Mouse (Mus musculus) embryonic facial prominence, embryonic 11.5 days (tissue): ENCODE measurements around the gene Cryl1. TPM values are rescaled to one million over a fixed set of nuclear protein-coding genes. Genes with fewer than 3 reads are reported as not detected.
A peak's percentile ranks its signal among the peaks of the same experiment; 100 is the strongest.

Source experiments
- ATAC-seq: fragments of 200-750 bp; cut with Nextera tagmentation; replicated peaks from 2 replicates; pipeline ENCODE4 v1.8.0; 2017; ENCODE audit warnings: low read depth; ENCODE audit not compliant: insufficient number of reproducible peaks, low FRiP score, low TSS enrichment
- DNase-seq: peaks from one replicate; pipeline ENCODE4 v3.0.0-alpha.2; 2015; ENCODE audit warnings: low spot score
- H3K27ac ChIP-seq: fragments of 300-500 bp; sonication (generic); replicated peaks from 2 replicates; pipeline ENCODE4 v1.5.1; 2014; ENCODE audit warnings: mild to moderate bottlenecking, low read depth, low read length, control low read depth
- H3K27me3 ChIP-seq: fragments of 300-500 bp; sonication (generic); 2 replicates; pipeline ENCODE4 v1.6.1; 2014; ENCODE audit warnings: mild to moderate bottlenecking, low read length, moderate library complexity, mixed read lengths; ENCODE audit not compliant: control insufficient read depth, insufficient read depth
- H3K36me3 ChIP-seq: fragments of 300-500 bp; sonication (generic); replicated peaks from 2 replicates; pipeline ENCODE4 v1.6.1; 2014; ENCODE audit warnings: low read depth, mild to moderate bottlenecking, low read length, moderate library complexity, mixed read lengths; ENCODE audit not compliant: control insufficient read depth, insufficient read depth
- H3K4me1 ChIP-seq: fragments of 300-500 bp; sonication (generic); 2 replicates; pipeline ENCODE4 v1.6.1; 2014; ENCODE audit warnings: low read length, mixed read lengths; ENCODE audit not compliant: control insufficient read depth, insufficient read depth
- H3K4me2 ChIP-seq: fragments of 300-500 bp; sonication (generic); 2 replicates; pipeline ENCODE4 v1.6.1; 2014; ENCODE audit warnings: low read depth, mild to moderate bottlenecking, control low read depth, low read length, moderate library complexity
- H3K4me3 ChIP-seq: fragments of 300-500 bp; sonication (generic); 2 replicates; pipeline ENCODE4 v1.5.1; 2014; ENCODE audit warnings: low read depth, low read length, control low read depth
- H3K9ac ChIP-seq: fragments of 300-500 bp; sonication (generic); replicated peaks from 2 replicates; pipeline ENCODE4 v1.6.1; 2014; ENCODE audit warnings: mild to moderate bottlenecking, control low read depth, low read length
- H3K9me3 ChIP-seq: fragments of 300-500 bp; sonication (generic); replicated peaks from 2 replicates; pipeline ENCODE4 v1.6.1; 2016; ENCODE audit warnings: mild to moderate bottlenecking, low read length, inconsistent platforms, mixed read lengths; ENCODE audit not compliant: control insufficient read depth
- WGBS: fragments of 180-500 bp; shearing (Covaris S2); extraction: QIAGEN DNeasy Blood & Tissue Kit; methylation state at CpG from one replicate; pipeline ENCODE4 v1.1.7; 2014; 5-methylcytosine and 5-hydroxymethylcytosine counted together
- polyA plus RNA-seq: library from polyadenylated mRNA; unstranded; fragments of >200 nt; fragmentation: Nextera tagmentation; extraction: Ambion mirVana; gene quantifications from 2 replicates; pipeline ENCODE4 v1.2.1, GENCODE M21; 2014

Cryl1 gene
- polyA plus RNA-seq = 12.0 and 13.0 TPM in 2 replicates

DNA sequence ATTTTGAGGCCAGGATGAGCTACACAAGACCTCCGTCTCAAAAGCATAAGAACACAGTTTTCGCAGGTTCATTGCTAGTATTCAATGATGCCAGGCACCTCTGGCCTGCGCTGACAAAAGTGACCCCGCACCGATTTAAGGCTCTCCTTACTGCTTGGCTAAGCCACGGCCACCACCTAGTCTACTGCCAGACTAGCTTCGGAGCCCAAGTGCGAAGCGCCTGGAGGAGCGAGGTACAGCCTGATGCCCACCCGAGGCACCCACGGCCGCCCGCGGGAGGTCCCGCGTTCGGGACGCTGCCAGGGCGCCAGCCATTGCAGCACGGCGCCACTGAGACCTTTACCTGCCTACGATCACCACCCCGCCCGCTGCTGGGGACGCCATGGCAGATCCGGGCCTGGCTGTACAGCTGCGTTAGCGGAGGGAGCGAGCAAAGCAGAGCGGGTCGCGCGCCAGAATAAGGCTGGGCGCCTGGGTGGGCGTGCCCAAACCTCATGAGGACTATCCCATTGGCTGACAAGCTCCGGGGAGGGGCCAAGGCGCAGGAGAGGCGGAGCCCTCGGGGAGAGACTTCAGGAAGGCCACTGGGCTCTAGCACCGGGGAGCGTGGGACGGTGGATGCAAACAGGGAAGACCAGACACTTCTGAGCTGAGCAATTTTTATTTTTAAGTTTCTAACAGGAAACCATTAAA lies at the start of gene Cryl1:
Gene Cryl1 (minus strand): TSS at position 465 of the 693 bp plus-strand sequence.
- no peaks in the 10 kb centered on the region for H3K4me1 ChIP-seq
- H3K4me2 ChIP-seq = peak within 1 kb of the TSS; percentile 65
- DNase-seq (peak; percentile 97), ATAC-seq (peak; percentile 98)
- peak within 1 kb of the TSS; percentile 51 for H3K4me3 ChIP-seq
- no peak within 1 kb of the TSS for H3K27ac ChIP-seq
- H3K36me3 ChIP-seq = no peaks in the 10 kb centered on the region
- H3K9me3 ChIP-seq = no peaks in the 10 kb centered on the region
- H3K9ac ChIP-seq = peak within 1 kb of the TSS; percentile 61
- 2% methylated on average over 43 of the region's 43 CpGs for WGBS
- H3K27me3 ChIP-seq = no peaks in the 10 kb centered on the region

GRCm38 (mm10) chr14:57430451-57430850 lies 32.1 kb upstream of the Cryl1 start:
- Histone ChIP-seq H3K27me3 (no peaks in the 10 kb centered on the region), H3K36me3 (no peaks in the 10 kb centered on the region), H3K9ac (no peak overlapping the region), H3K4me3 (no peak overlapping the region), H3K27ac (no peak overlapping the region), H3K4me1 (no peaks in the 10 kb centered on the region), H3K4me2 (no peak overlapping the region), H3K9me3 (no peaks in the 10 kb centered on the region)
- DNase-seq (no peak), ATAC-seq (no peak)
- 81% methylated on average over 2 of the region's 2 CpGs for WGBS

GRCm38 (mm10) chr14:57424212-57424561 lies 25.9 kb upstream of the Cryl1 start:
- Histone ChIP-seq H3K4me1 (no peaks in the 10 kb centered on the region), H3K9me3 (no peaks in the 10 kb centered on the region), H3K4me2 (peak overlapping the region; percentile 76), H3K27me3 (no peaks in the 10 kb centered on the region), H3K4me3 (peak overlapping the region; percentile 80), H3K36me3 (no peaks in the 10 kb centered on the region), H3K9ac (peak overlapping the region; percentile 78), H3K27ac (no peak overlapping the region; the same call in 1 of the 2 replicates)
- peak; percentile 93 for ATAC-seq
- 1% methylated on average over 24 of the region's 24 CpGs for WGBS
- DNase-seq = no peak

GRCm38 (mm10) chr14:57423432-57424211 lies 25.3 kb upstream of the Cryl1 start, which contains the start of gene Ift88:
Gene Ift88 (plus strand): TSS chr14:57424062.
- 4% methylated on average over 41 of the region's 42 CpGs for WGBS
- peak; percentile 94 for DNase-seq
- Histone ChIP-seq H3K4me1 (no peaks in the 10 kb centered on the region), H3K36me3 (no peaks in the 10 kb centered on the region), H3K27me3 (no peaks in the 10 kb centered on the region), H3K9me3 (no peaks in the 10 kb centered on the region), H3K4me3 (peak within 1 kb of the TSS; percentile 80), H3K27ac (no peak within 1 kb of the TSS; the same call in 1 of the 2 replicates), H3K4me2 (peak within 1 kb of the TSS; percentile 76), H3K9ac (peak within 1 kb of the TSS; percentile 78)
- peak; percentile 96 for ATAC-seq

- ATAC-seq (no peak), DNase-seq (no peak)
- H3K27me3 ChIP-seq = no peaks in the 10 kb centered on the region
- H3K4me3 ChIP-seq = no peak overlapping the region
- H3K27ac ChIP-seq = no peak overlapping the region
- no peak overlapping the region for H3K9ac ChIP-seq
- 88% methylated on average over 2 of the region's 2 CpGs for WGBS
- no peaks in the 10 kb centered on the region for H3K4me1 ChIP-seq
- H3K9me3 ChIP-seq = no peaks in the 10 kb centered on the region
- no peak overlapping the region for H3K4me2 ChIP-seq
- H3K36me3 ChIP-seq = no peaks in the 10 kb centered on the region
Measured at GRCm38 (mm10) chr14:57417187-57417586, 18.9 kb upstream of the Cryl1 start.

GRCm38 (mm10) chr14:57412166-57412565 lies 13.8 kb upstream of the Cryl1 start:
- H3K27me3 ChIP-seq = no peaks in the 10 kb centered on the region

DNA sequence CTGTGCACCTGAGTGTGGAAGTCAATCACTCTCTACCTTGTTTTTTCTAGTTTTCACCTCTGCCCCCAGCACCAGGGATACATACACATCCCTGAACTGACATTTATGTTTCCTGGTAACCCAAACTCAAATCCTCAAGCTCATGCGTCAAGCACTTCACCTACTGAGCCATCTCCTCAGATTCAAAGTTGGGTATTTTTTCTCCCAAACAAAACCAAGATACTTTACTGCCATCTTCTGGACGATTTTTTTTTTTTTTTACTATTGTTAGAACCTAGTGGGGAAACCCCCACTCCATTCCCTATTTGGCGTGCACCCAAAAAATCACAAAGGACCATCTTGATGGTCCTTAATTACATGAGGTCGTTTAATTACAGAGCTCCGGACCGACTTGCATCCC lies 10.8 kb upstream of the Cryl1 start:
- H3K9me3 ChIP-seq = no peaks in the 10 kb centered on the region
- ATAC-seq (no peak), DNase-seq (peak; percentile 60)
- H3K4me1 ChIP-seq = no peaks in the 10 kb centered on the region
- no peak overlapping the region for H3K4me3 ChIP-seq
- no peaks in the 10 kb centered on the region for H3K27me3 ChIP-seq
- 20% methylated on average over 6 of the region's 6 CpGs for WGBS
- no peak overlapping the region for H3K9ac ChIP-seq
- H3K36me3 ChIP-seq = no peaks in the 10 kb centered on the region
- no peak overlapping the region for H3K4me2 ChIP-seq
- no peak overlapping the region for H3K27ac ChIP-seq

More at GRCm38 (mm10) chr14:57412166-57412565, 13.8 kb upstream of the Cryl1 start:
- Histone ChIP-seq H3K36me3 (no peaks in the 10 kb centered on the region), H3K4me1 (no peaks in the 10 kb centered on the region), H3K27ac (no peak overlapping the region), H3K4me2 (no peak overlapping the region), H3K9ac (no peak overlapping the region), H3K4me3 (no peak overlapping the region), H3K9me3 (no peaks in the 10 kb centered on the region)
- 39% methylated on average over 7 of the region's 7 CpGs for WGBS
- DNase-seq = no peak
- no peak for ATAC-seq

GRCm38 (mm10) chr14:57408100-57408499 lies 9.8 kb upstream of the Cryl1 start:
- Histone ChIP-seq H3K9me3 (no peaks in the 10 kb centered on the region), H3K27ac (no peak overlapping the region), H3K9ac (no peak overlapping the region), H3K27me3 (no peaks in the 10 kb centered on the region), H3K4me2 (no peak overlapping the region), H3K4me1 (no peaks in the 10 kb centered on the region), H3K4me3 (no peak overlapping the region), H3K36me3 (no peaks in the 10 kb centered on the region)
- DNase-seq (no peak), ATAC-seq (no peak)
- 79% methylated on average over 8 of the region's 8 CpGs for WGBS
